Mouse (Mus musculus) CD4-positive naive resting alpha-beta T cell, adult 76 days (primary cell): ENCODE data around the gene Steap3. TPM values are rescaled to one million over a fixed set of nuclear protein-coding genes. Genes with fewer than 3 reads are reported as not detected.

ENCODE experiments used
- total RNA-seq: library from RNA; stranded (reverse); gene quantifications from one replicate; pipeline ENCODE4 v1.2.4, GENCODE M21; 2023

Gene Steap3
- 0.97 TPM for total RNA-seq

DNA sequence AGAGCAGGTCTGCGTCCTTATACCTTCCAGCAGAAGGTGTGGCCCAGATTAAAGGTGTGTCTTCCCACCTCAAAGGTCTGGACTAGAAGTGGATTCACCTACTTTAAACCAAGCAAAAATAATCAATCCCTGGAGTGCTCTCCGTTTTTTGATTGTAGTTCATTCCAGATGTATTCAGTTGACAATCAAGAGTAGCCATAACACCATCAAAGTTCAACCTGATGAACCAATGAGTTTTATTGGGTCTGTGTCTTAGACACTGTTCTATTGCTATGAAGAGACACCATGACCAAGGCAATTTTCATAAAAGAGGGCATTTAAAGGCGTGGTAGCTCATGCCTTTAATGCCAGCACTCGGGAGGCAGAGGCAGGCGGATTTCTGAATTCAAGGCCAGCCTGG, at the start of gene Steap3:
Steap3 (minus strand) TSS at position 101 of the 400 bp plus-strand sequence.

Other genes with a start within 250 kb of the Steap3 start
- gene Tmem37, start 198.6 kb downstream of the Steap3 start, total RNA-seq, result not detected
- 27.2 TPM for gene Dbi, start 151.6 kb downstream of the Steap3 start, total RNA-seq
- 14.5 TPM for gene 3110009E18Rik, start 151.5 kb downstream of the Steap3 start, total RNA-seq
- gene C1ql2, start 67.9 kb upstream of the Steap3 start, total RNA-seq, result not detected
- gene Marco, start 232.3 kb upstream of the Steap3 start, total RNA-seq, result 0.59 TPM